Mouse (Mus musculus): ENCODE measurements around the gene Oas1a.

DNA sequence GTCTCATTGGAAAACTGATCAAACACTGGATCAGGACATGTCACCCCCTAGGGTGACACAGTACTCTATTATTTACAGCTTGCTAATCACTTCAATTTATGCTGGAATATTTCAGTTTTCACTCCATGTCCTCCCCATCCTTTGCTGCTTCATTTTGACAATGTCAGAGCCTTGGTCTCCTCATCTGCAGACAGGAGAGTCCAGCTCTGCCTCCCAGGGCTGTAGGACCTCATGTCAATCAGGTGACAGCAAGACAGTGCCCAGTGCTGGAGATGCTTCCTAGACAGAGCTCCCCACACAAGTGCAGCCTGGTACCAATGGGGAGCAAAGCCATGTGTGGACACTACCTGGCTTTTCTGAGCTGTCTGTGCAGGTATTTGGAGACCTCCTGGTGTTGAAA is 8.6 kb downstream of the Oas1a start:
- TF ChIP-seq CTCF (IDR thresholded peaks at IDR 0.05; ENCODE audit: low read depth, low read length) (no peak), GATA1 (IDR thresholded peaks at IDR 0.05; ENCODE audit: borderline replicate concordance, low read length) (no peak), TAL1 (conservative IDR thresholded peaks at IDR 0.05; ENCODE audit: low read depth, low read length) (no peak), POLR2AphosphoS5 (IDR thresholded peaks at IDR 0.05; ENCODE audit: insufficient replicate concordance, low read depth, low read length) (no peak)

All from G1E (cell line).